Mouse (Mus musculus): Measurements from ENCODE around the gene Ntm.

Gene Ntm

GRCm38 (mm10) chr9:29252866-29253265, 710.1 kb downstream of the Ntm start:
- in situ Hi-C loops (cut with MboI; ENCODE audit: low sequenced_read_pairs), result no loop called here

GRCm38 (mm10) chr9:29250813-29251212, 712.1 kb downstream of the Ntm start:
- in situ Hi-C loops (cut with MboI; ENCODE audit: low sequenced_read_pairs), result no loop called here

GRCm38 (mm10) chr9:29247812-29248211, 715.1 kb downstream of the Ntm start:
- in situ Hi-C loops (cut with MboI; ENCODE audit: low sequenced_read_pairs), result no loop called here

- in situ Hi-C loops (cut with MboI; ENCODE audit: low sequenced_read_pairs), result no loop called here
Observed at GRCm38 (mm10) chr9:29244006-29244405, 718.9 kb downstream of the Ntm start.

GRCm38 (mm10) chr9:29242497-29243422, 720.2 kb downstream of the Ntm start:
- in situ Hi-C loops (cut with MboI; ENCODE audit: low sequenced_read_pairs), result no loop called here

- in situ Hi-C loops (cut with MboI; ENCODE audit: low sequenced_read_pairs), result no loop called here
Observed at GRCm38 (mm10) chr9:29240797-29241196, 722.1 kb downstream of the Ntm start.

- in situ Hi-C loops (cut with MboI; ENCODE audit: low sequenced_read_pairs), result no loop called here
Observed at GRCm38 (mm10) chr9:29238973-29239372, 724.0 kb downstream of the Ntm start.

- in situ Hi-C loops (cut with MboI; ENCODE audit: low sequenced_read_pairs), result no loop called here
Observed at GRCm38 (mm10) chr9:29236752-29237151, 726.2 kb downstream of the Ntm start.

- in situ Hi-C loops (cut with MboI; ENCODE audit: low sequenced_read_pairs), result no loop called here
Observed at GRCm38 (mm10) chr9:29227747-29228146, 735.2 kb downstream of the Ntm start.

- in situ Hi-C loops (cut with MboI; ENCODE audit: low sequenced_read_pairs), result no loop called here
Observed at GRCm38 (mm10) chr9:29222915-29223545, 739.9 kb downstream of the Ntm start.

GRCm38 (mm10) chr9:29220941-29221615, 741.9 kb downstream of the Ntm start:
- in situ Hi-C loops (cut with MboI; ENCODE audit: low sequenced_read_pairs), result no loop called here

GRCm38 (mm10) chr9:29220493-29220892, 742.4 kb downstream of the Ntm start:
- in situ Hi-C loops (cut with MboI; ENCODE audit: low sequenced_read_pairs), result no loop called here

GRCm38 (mm10) chr9:29217951-29218350, 745.0 kb downstream of the Ntm start:
- in situ Hi-C loops (cut with MboI; ENCODE audit: low sequenced_read_pairs), result no loop called here

- in situ Hi-C loops (cut with MboI; ENCODE audit: low sequenced_read_pairs), result no loop called here
Observed at GRCm38 (mm10) chr9:29216528-29216927, 746.4 kb downstream of the Ntm start.

GRCm38 (mm10) chr9:29215796-29216195, 747.1 kb downstream of the Ntm start:
- in situ Hi-C loops (cut with MboI; ENCODE audit: low sequenced_read_pairs), result no loop called here

- in situ Hi-C loops (cut with MboI; ENCODE audit: low sequenced_read_pairs), result no loop called here
Observed at GRCm38 (mm10) chr9:29215241-29215640, 747.7 kb downstream of the Ntm start.

GRCm38 (mm10) chr9:29209243-29209642, 753.7 kb downstream of the Ntm start:
- in situ Hi-C loops (cut with MboI; ENCODE audit: low sequenced_read_pairs), result no loop called here

- in situ Hi-C loops (cut with MboI; ENCODE audit: low sequenced_read_pairs), result no loop called here
Observed at GRCm38 (mm10) chr9:29208142-29208541, 754.8 kb downstream of the Ntm start.

- in situ Hi-C loops (cut with MboI; ENCODE audit: low sequenced_read_pairs), result no loop called here
Observed at GRCm38 (mm10) chr9:29205680-29206079, 757.3 kb downstream of the Ntm start.

GRCm38 (mm10) chr9:29202196-29202595, 760.7 kb downstream of the Ntm start:
- in situ Hi-C loops (cut with MboI; ENCODE audit: low sequenced_read_pairs), result no loop called here

GRCm38 (mm10) chr9:29201163-29202053, 761.5 kb downstream of the Ntm start:
- in situ Hi-C loops (cut with MboI; ENCODE audit: low sequenced_read_pairs), result no loop called here
